Mouse (Mus musculus) heart, adult 8-10 months (tissue): ENCODE results near the gene Bicd2. TPM values are rescaled to one million over a fixed set of nuclear protein-coding genes. Genes with fewer than 3 reads are reported as not detected.
"Not testable (repeated sequence)": the region's sequence is repeated elsewhere in the genome, so short reads cannot be mapped to it uniquely, and the experiment has no call there.

Experiments used
- DNase-seq: peaks from one replicate; pipeline ENCODE4 v3.0.0; 2022; ENCODE audit warnings: low spot score
- total RNA-seq, 4 experiments: library from RNA; stranded (reverse); gene quantifications; 2 replicates each; pipeline ENCODE4 v1.2.4; 2022

Gene Bicd2
- total RNA-seq, 4 experiments from 2014 or later, result 67.9 to 79.2 (median 73.3) TPM

DNA sequence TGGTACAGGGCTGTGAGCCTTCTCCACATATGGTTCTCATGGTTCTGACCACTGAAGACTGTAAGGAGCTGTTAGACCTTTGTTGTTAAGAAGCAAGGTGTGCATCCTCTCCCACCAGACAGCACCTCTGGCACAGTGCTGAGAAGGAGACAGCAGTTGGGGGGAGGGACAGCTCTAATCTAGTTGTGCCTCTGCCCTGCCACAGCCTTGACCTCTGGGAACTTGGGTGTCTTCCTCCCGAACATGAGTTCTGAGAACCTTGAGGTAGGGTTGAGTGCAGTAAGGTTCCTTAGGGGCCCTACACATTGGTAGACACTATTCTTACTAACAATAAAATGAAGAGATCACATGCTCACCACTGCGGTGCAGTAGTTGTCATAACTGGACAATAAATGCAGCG, 16.8 kb downstream of the Bicd2 start:
- DNase-seq, result no peak

DNA sequence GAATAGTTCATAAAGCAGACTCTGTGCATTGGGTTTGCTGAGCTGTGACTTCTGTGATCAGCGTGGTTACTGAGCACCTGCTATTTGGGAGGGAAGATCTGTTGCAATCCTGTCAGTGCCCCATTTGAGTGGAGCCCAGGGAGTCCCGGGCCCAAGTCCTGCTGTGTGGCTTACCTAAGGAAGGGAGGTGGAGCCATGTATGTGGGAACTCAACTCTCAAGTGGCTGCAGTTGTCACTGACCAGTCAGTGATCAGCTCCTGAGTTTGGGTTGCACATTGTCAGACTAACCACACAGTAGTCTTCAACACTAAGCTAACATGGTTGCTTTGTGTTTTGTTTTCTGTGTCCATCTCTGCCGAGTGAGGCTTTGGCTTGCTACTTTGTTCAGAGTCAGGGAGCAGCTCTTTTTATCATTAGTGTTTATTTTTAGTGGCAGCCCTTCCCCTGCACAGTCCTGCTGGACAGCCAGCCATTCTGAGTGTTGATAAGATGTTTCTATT, 19.6 kb downstream of the Bicd2 start:
- DNase-seq, result peak; percentile 84

DNA sequence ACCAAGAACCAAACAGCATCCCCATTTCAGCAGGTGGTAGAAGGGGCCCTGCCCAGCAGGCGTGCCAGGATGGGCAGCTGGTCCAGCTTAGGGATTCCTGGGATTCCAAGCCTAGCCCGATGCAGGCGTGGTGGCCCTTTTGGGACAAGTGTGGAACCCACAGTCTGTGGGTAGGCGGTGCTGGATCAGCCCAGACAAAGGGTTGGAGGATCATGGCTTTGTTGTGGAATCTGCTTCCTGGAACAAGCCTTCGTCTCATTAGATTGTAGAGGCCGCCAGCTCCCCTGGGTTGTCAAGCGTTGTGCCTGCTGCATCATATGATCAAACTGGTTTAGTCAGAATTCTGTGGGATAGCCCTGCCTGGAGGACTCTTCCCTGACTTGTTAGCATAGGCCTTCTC, 21.0 kb downstream of the Bicd2 start:
- peak; percentile 43 for DNase-seq

DNA sequence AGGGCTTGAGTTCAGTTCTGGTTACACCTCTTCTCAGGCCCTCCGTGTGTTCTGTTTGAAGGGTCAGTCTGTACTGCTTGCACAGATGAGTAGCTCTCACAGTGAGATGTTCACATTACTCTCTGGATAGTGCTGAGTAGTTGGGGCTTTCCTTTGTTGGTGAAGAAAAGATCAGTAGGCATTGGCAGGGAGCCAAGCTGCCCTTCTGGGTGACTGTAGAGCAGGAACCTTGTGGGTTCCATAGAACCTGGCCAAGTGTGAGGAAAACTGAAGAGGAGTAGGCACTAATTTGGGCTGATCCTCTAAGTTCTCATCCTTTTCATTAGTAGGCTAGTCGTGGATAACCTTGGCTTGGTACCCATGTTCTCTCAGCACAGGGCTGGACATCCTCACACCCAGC, 21.4 kb downstream of the Bicd2 start:
- no peak for DNase-seq

DNA sequence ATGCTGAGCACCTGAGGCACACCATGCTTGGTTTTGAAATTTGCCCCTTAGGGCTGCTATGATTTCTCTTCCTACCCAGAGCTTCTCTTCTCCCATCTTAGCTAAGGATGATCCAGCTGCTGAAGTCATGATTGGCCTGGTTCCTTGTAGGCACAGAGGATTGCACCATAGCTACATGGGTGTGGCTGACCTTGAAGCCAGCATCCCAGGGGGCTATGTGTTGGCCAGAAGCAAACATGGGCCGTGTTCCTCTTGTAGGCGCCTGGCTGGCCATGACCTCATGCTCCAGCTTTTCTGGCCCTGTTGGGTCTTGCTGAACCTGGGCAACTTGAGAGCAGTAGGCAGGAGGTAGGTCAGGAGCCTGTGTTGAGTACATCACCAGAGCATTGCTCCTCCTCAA, 23.3 kb downstream of the Bicd2 start:
- peak; percentile 80 for DNase-seq

DNA sequence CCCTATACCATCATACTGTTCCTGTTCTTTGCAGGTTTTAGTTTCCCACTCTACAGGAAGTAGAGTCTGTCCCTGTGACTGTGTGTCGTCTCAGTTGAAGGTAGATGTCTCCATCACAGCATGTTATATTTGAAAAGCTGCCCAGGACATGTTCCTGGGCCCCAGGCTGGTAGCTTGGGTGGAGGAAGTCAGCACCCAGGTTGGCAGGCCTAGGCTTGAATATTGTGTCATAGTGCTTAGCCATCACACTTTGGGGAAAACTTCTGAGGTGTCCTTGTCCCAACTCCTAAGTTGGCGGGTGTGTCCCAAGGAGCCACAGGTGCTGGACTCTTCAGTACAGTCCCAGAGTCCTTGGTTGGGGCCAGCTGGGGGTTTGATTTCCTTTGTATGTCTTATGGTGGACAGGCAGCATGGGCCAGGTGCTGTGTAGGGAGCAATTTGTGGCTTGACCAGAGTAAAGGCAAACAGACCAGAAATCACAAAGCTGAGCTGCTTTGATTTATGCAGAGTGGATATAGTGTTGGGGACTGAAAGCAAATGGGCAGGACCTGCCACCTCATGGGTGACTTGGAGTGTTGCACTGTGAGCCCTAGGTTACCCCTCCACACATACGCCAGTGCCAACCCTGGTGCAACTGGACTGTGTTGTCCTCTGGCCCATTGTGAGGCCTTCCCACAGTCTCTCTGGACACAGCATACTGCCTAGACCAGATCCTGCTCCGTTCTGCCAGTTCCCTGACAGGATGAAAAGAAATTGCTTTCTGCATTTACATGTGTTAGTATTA, 26.5 kb downstream of the Bicd2 start:
- DNase-seq, result no peak

DNA sequence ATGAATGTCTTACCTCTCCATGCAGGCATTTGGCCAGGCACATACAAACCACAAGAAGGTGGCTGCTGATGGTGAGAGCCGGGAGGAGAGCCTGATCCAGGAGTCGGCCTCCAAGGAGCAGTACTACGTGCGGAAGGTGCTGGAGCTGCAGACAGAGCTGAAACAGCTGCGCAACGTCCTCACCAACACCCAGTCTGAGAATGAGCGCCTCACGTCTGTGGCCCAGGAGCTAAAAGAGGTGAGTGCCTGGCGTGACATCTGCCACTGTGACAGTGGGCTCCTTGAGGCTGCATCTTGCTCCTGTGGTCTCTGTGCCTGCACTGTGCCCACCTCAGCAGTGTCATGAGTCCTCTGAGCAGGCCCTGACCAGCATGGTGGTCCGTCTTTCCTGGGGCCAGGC, 28.0 kb downstream of the Bicd2 start:
- DNase-seq, result no peak

DNA sequence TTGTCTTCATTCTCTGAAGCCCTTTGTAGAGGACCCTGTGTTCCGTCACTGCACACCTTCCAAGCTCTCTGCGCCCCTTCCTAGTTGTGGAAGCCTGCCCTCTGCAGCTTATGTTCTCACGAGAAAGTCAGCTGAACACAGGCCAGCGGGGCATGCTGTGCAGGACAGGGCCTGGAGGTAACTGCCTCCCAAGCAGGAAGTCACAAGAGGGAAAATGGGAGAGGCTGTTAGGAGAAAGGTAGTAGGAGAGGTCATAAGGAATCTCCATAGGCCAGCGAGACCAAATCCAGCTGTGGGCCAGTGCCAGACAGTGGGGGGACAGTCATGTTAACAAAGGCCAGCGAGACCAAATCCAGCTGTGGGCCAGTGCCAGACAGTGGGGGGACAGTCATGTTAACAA, 28.8 kb downstream of the Bicd2 start:
- peak; percentile 50 for DNase-seq

DNA sequence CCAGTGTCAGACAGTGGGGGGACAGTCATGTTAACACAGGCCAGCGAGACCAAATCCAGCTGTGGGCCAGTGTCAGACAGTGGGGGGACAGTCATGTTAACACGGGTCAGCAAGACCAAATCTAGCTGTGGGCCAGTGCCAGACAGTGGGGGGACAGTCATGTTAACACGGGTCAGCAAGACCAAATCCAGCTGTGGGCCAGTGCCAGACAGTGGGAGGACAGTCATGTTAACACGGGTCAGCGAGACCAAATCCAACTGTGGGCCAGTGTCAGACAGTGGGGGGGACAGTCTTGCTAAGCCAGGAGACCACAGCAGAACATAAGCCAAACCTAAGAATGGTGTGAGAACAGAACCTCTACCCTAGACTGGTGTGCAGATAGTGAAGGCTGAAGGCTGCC, 29.5 kb downstream of the Bicd2 start:
- not testable (repeated sequence) for DNase-seq

DNA sequence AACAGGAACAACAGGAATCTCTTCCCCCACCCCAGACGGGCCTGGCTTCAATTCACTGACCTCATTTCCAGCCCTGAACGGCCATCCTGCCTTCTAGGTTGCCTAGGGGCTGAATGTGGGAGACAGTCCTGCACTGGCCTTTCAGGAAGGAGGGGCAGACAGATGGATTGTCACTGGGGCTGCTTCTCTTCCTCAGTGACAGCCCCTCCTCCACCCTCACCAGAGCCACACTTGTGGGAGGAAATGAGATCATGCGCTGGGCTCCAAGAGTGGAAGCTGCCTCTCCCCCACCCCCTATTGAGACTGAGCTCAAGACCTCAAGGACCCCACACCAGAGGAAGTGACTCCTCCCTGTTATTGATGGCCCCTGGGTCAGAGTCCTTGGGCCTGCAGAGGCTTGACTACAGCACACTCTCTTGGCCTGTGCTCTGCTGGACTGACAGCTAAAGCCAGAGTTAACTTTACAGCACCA, 30.1 kb downstream of the Bicd2 start:
- DNase-seq, result peak; percentile 91

DNA sequence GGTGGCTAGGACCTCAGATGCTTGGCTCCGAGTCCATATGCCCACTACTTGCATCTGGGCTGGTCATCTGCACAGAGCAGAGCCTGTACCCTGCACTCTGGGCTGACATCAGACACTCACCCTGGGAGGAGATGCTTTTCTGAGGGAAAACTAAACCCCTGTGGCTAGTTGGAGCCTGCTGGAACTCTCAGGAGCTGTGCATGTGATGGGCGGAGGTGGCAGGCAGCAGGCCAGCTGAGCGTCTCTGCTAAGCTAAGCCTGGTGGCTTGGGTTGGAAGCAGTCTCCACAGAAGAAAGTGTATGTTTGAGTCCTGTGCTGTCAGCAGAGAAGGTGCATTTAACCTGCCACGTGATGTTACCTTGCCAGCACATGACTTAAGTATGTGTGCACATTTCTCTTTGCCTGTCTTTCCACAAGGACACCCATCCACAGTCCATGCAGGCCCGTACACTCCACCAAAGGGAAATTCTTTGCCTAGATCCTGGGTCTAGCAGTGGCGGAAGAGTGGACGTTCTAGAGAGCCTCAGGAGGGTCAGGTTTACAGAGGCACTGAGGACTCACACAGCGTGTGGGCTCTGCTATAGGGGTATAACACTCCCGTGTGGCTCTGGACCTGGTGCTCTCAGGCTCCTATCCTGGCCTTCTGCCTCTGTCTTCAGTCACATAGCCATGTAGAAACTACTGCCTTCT, 31.1 kb downstream of the Bicd2 start:
- DNase-seq, result peak; percentile 49

DNA sequence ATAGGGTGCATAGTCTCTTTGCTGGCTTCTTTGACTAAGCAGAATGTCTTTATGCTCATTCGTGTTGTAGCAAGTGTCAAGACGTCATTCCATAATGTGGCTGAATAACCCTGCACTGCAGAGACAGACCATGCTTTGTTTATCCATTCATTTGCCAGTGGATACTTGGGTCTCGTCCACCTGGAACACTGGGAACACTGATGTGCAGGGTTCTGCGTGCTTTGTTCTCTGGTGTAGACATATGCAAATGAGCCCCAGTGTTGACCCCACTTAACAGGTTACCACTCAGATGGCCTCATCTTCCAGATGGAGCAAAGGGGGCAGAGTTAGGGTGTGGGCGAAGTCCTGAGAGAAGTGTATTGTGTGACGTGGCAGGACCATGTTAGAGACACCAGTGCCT, 32.9 kb downstream of the Bicd2 start:
- DNase-seq, result no peak

DNA sequence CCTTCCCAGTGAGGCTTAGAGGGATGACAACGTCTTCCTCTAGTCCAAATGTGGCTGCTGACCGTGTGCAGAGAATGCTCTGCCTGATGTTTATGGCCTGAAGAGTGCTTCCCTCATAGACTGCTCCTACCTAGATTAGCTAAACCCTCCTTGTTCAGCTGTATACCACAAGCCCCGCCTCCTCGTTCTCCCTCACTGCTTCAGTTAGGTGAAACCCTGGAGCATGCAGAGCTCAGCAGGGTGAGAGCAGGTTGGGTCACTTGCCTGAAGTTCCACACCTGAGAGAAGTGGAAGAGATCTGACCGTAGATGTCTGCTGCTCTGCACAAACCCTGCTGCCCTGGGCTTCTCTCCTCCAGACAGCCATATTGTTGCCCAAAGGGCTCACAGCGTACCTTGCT, 33.3 kb downstream of the Bicd2 start:
- DNase-seq, result no peak

DNA sequence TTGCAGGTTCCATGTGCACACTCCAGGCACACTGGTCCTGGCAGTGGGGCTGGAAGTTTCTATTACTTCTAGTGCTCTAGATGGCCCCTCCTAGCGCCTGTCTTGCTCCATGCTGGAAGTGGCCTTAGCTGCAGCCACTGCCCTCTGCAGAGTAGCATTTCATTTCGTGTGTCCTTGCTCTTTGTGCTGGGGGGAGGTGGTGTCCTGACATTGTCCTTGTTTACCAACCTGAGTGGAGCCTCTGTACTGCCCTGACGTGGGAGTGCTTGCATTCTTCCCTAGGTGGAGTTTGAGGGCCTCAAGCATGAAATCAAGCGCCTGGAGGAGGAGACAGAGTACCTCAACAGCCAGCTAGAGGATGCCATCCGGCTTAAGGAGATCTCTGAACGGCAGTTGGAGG, 36.2 kb downstream of the Bicd2 start:
- no peak for DNase-seq

DNA sequence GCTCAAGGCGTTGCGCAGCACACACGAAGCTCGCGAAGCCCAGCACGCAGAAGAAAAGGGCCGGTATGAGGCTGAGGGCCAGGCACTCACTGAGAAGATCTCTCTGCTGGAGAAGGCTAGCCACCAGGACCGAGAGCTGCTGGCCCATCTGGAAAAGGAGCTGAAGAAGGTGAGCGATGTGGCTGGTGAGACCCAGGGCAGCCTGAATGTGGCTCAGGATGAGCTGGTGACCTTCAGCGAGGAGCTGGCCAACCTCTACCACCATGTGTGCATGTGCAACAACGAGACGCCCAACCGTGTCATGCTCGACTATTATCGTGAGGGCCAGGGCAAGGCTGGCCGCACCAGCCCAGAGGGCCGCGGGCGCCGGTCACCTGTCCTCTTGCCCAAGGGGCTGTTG, 37.9 kb downstream of the Bicd2 start:
- DNase-seq, result no peak

DNA sequence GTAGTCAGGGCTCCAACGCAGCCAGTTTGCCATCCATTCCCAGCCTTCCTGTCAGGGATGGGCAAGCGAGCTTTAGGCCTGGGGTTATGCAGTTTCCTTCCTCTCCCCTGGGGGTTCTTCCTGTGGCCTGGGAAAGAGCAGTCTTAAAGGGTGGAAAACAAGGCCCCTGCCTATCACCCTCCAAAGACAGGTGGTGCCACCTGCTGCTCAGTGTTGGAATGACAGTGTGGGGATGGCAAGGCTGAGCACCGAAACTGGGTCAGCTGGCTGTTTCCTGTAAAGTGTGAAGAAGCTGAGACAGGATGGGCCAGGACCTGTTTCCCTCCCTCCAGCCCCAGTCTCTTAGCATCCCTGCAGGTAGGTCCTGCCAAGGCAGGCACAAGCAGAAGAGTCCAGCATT, 39.8 kb downstream of the Bicd2 start:
- DNase-seq, result peak; percentile 92

DNA sequence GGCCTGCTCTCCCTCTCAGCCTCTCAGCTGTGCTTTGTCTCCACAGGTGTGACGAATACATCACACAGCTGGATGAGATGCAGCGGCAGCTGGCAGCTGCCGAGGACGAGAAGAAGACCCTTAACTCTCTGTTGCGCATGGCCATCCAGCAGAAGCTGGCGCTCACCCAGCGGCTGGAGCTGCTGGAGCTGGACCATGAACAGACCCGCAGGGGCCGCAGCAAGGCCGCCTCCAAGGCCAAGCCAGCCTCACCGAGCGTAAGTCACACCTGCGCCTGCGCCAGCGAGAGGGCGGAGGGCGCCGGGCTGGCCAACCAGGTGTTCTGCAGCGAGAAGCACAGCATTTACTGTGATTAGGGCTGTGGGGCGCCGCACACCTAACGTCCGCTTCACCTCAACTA, 41.6 kb downstream of the Bicd2 start:
- no peak for DNase-seq

DNA sequence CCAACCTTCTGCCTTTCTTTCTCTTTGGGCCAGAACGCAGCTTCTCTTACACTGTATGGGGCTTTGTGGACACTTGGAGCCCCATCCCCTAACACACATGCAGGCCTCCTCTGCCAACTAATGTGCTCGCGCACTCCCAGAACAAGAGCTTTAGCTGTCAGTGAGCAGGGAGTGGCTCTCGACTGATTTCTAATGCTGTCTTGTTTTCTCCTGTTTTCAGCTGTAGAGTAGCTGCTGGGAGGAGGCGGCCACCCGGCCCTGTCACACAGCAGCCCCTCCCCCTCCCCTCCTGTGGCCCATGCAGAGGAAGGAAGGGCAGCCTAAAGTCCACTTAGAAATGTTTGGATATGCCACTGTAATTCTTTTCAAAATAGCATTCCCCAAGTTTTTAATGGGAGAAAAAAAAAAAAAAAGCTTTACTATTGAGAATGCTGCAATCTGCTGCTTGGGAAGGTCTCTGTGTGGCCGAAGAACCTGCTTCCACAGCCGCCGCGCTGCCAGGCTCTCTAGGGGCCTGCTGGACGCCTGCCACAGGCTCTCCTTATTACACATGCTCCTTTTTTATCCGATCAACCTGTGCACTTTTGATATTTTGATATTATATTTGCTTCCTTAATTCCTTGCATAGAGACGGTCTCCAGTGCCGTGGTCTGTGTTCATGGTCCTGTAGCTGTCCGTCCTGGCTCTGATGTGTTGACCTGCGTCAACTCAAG, 43.5 kb downstream of the Bicd2 start:
- DNase-seq, result no peak

DNA sequence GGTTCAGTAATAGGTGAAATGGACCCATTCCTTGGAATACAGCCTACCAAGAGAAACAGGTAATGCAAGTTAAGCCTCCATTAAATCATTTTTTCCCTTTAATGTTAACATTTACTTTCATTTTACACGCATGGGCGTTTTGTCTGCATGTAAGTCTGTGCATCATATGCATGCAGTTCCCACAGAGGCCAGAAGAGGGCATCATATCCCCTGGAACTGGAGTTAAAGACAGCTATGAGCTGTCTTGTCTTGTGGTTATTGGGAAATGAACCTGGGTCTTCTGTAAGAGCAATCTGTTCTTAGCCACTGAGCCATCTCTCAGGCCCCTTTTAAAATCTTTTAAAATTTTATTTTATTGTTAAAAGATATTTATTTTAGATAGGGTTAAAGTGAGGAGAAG, 50.0 kb downstream of the Bicd2 start:
- DNase-seq, result no peak

DNA sequence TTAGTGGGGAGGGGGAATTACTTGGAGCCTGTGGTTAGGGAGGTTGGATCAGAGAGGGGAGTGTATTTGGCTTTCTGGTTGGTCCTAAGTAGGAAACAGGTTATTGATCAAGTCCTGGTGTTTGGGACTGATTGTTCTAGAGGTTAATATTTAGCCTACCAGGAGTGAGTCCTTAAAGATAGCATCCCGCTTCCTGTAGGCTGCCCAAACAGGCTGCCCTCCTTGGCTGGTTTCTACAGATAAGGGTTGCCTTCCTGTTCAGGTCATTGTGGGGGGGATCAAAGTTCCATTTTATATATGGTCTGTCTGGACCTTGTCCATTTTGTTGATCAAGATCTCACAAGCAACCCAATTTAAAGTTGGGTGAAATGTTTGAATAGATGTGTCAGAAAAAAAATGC, 52.2 kb downstream of the Bicd2 start:
- no peak for DNase-seq

DNA sequence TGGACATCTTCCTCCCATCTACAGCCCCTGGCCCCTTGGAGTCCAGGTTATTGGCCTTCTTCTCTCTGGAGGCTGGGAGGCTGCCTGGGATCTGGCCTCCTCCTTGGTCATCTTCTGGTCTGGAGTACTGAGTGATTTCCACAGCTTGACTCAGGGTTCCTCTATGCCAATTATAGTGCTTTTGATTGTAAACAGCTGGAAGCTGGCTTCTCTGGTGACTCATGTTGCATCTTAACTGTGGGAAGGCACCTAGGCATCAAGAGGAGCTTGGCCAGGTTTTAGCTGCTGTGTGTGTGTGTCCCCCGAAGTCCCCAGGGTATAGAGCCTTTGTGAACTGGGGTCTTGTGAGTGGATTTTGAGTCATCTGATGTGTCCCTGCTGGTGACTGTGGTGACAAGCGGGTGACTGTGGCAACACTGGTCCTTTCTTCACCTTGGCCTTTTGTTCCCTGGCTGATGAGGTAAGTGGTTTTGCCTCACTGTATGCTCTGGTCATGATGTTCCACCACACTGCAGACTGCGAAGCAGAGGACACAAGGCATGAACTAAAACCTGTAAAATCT, 53.6 kb downstream of the Bicd2 start:
- DNase-seq, result no peak

DNA sequence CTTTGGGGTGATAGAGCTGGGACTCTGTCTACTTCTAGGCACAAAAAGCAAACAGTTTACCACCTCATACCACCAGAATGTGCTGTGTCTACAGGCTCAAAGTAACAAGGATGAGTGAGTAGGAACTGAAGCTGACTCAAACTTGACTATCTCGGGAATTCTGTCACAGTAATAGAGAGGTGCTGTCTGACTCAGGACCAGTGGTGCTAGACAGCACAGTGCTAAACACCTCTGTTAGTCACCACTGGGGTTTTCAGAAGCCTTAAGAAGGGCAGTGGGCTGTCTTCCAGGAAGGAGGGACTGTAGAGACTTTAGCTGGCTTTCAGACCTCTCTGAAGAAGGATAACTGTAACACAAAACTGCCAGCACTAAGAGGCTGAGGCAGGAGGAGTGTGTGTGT, 55.4 kb downstream of the Bicd2 start:
- no peak for DNase-seq
